Mouse (Mus musculus) heart, postnatal 10 days (tissue): ENCODE results near the gene Wdr24. TPM values are rescaled to one million over a fixed set of nuclear protein-coding genes. Genes with fewer than 3 reads are reported as not detected.

Experiments used
- DNase-seq, 2 experiments: peaks; one replicate each; pipeline ENCODE4 v3.0.0; 2021
- intact Hi-C: fragments of 180-260 bp; cut with DNase I; formaldehyde crosslinking; loops from one replicate; pipeline ENCODE4 v1.15.1; 2025
- total RNA-seq, 2 experiments: library from RNA; stranded (reverse); gene quantifications; 2 replicates each; pipeline ENCODE4 v1.2.3; 2021

Gene Wdr24
- total RNA-seq = 10 to 100 TPM; 10.1 to 12.2 TPM

- intact Hi-C loops = no loop called here
- peak; percentile 85 to 90 for DNase-seq
Measured at GRCm38 (mm10) chr17:25823452-25823851, at the start of gene Wdr24. Gene Wdr24, plus strand, starts transcription at chr17:25823627.

DNA sequence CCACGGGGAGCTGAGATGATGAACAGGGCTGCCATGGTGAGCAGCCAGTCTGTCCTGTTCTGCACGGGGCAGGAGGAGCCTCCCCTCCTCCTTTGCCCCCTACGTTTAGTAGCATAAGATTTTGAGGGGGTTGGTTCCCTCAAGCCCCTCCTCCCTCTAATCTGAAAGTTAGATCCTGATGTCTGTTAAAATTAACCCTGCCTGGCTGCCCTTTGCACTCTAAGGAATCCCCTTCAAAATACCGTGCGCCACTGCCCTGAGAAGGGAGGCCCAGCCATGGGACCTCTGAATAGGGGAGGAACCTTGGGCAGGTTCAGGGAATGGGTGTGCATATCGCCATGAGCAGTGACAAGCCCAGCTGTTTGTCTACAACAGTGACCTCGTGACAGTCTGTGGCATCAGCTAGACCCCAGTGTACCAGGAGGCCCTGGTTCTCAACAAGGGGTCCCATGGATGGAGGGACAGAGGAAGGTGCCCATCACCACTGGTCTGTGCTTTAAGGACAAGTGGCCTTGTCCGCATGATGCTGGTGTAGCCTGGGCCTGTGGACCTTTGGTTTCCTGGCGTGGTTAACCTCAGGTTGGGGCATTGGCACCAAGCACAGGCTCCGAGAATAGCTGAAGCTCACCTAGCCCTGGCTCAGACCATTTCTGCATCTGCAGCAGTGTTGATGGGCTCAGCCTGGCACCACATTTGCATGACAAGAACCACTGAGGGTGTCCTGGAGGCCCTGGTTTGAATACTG, 47.9 kb upstream of the Wdr24 start:
- intact Hi-C loops = no loop called here

DNA sequence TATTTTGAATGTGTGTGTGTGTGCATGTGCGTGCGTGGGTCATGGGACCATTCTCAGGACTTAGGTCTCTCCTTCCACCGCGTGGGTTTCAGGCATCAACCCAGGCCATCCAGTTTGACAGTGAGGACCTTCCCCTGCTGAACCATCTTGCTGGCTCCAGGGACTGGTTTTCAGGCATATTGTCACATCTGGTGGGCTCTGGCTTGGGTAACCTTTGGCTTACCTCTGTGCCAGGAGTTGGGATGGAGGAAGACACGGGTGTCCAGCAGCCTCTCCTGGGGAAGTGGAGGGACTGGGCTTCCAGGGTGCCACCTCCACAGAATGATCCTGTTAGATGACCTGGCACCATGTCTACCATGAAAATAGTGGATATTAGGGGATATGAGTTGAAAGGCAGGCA, 45.5 kb upstream of the Wdr24 start:
- DNase-seq = no peak
- intact Hi-C loops = no loop called here

More for the DNA sequence above, 47.9 kb upstream of the Wdr24 start:
- DNase-seq = no peak

DNA sequence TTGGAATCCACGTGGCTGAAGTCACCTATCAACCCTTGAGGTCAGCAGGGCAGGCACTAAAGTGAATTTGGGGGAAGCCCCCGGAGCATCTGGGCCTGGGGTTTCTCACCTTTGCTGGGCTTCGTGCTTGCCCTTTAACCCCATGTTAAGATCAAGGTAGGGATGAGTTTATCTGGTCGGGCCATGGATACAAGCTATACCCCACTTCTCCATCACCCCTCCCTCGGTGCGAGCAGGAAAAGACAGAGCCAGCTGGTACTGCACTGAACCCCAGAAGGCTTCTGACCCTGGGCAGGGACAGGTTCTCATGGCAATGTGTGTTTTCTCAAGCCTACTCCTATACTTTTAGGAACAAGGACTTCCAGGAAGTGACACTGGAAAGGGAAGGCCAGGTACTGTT, 42.1 kb upstream of the Wdr24 start:
- intact Hi-C loops = no loop called here
- no peak for DNase-seq

DNA sequence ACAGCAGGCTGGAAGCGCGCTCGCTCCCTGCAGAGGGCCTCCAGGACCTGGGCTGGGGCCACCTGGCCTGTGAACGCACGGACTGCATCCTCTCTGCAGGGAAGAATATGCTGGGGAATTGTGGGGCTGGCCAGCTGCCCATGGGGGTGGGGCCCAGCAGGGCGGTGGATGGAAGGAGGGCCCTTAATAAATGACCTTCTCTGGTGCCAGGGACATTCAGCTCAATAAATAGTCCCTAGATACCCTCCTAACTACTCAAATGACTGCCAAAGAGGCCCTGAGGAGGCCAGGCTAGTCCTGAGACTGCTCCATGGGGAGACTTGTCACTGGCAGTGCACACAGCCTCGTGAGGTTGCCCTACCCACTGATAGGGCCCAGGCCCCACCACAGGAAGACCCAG, 40.3 kb upstream of the Wdr24 start:
- peak; percentile 73 to 74 for DNase-seq
- intact Hi-C loops = no loop called here

GRCm38 (mm10) chr17:25783861-25784574, 39.4 kb upstream of the Wdr24 start:
- intact Hi-C loops = no loop called here
- DNase-seq = no peak

GRCm38 (mm10) chr17:25785281-25785745, 38.1 kb upstream of the Wdr24 start, which contains the start of gene Haghl:
Gene Haghl, minus strand, starts transcription at chr17:25785673.
- intact Hi-C loops = no loop called here
- DNase-seq = peak; percentile 97 to 98

DNA sequence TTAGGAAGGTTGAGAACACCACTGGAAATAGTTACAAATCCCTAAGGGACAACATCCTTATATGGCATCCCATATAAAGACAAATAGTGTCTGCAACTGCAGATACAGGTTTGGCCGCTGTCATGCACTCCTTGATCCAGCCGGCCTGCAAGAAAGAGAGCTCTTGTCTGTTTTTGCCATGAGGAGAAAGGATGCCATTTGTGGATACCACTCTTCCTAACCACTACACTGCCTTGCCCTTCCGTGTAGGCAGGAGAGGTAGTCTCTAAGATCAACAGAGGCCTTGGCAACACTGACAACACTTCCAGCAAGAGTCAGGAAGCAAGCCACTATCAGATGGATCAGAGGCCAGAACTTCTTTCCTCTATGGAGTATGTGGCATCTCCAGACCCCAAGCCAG, 37.1 kb upstream of the Wdr24 start, which contains the start of gene Ccdc78:
Gene Ccdc78 (plus strand): TSS at position 301 of the 400 bp plus-strand sequence.
- intact Hi-C loops = no loop called here
- no peak for DNase-seq

- intact Hi-C loops = no loop called here
- no peak for DNase-seq
Measured at GRCm38 (mm10) chr17:25786781-25787504, 36.5 kb upstream of the Wdr24 start.

GRCm38 (mm10) chr17:25791320-25791842, 32.0 kb upstream of the Wdr24 start:
- intact Hi-C loops = no loop called here
- no peak for DNase-seq

GRCm38 (mm10) chr17:25791843-25792527, 31.4 kb upstream of the Wdr24 start:
- DNase-seq = peak; percentile 89 to 94
- intact Hi-C loops = no loop called here

DNA sequence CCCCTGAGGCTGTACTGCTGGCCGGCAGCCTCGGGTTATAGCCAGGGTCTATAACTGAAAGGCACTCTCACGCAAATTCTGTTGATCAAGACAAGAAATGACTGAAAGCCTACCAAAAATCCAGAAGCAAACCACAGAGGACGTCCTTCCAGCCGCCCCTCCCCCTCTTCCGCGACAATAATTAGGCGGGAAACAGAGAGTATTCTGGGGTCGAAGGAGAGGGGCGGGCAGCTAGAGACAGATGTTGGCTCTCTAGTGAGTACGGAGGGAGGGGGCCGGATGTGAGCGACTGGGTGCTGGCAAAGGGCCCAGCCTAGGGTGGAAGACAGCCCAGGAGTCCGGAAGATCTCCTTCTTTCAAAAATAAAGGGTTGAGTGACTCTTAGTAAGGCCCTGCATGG, 30.8 kb upstream of the Wdr24 start, which contains the start of gene Fam173a:
Gene Fam173a (minus strand): TSS at position 287 of the 400 bp plus-strand sequence.
- intact Hi-C loops = no loop called here
- DNase-seq = peak; percentile 89

DNA sequence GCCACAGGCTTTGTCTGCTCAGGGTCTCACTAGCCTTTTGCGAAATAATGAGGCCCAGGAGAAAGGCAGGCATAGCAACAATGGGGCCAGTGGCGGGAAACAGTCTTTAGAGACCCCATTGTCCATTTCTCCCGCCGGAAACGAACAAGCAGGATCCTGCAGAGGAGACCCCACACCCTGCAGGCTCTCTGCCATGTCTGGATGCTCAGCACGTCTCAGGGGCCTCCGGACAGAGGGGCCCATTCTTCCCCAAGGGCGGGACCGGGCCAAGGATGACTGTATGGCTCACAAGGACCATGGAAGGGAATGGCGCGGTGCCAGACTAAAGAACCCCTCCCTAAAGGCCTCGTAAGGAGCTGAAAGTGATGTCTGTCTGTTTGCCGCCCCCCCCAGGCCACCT, 29.2 kb upstream of the Wdr24 start:
- intact Hi-C loops = no loop called here
- DNase-seq = no peak

- DNase-seq = no peak
Measured at GRCm38 (mm10) chr17:25794998-25795397, 28.4 kb upstream of the Wdr24 start.

GRCm38 (mm10) chr17:25795609-25796092, 27.8 kb upstream of the Wdr24 start, which contains the start of gene AC134908.4:
Gene AC134908.4, minus strand, starts transcription at chr17:25795659.
- DNase-seq = peak in 1 of 2 experiments; percentile 34
- intact Hi-C loops = no loop called here

More at GRCm38 (mm10) chr17:25794998-25795397, 28.4 kb upstream of the Wdr24 start:
- intact Hi-C loops = no loop called here

GRCm38 (mm10) chr17:25796211-25796771, 27.1 kb upstream of the Wdr24 start:
- intact Hi-C loops = no loop called here
- peak; percentile 69 to 77 for DNase-seq

DNA sequence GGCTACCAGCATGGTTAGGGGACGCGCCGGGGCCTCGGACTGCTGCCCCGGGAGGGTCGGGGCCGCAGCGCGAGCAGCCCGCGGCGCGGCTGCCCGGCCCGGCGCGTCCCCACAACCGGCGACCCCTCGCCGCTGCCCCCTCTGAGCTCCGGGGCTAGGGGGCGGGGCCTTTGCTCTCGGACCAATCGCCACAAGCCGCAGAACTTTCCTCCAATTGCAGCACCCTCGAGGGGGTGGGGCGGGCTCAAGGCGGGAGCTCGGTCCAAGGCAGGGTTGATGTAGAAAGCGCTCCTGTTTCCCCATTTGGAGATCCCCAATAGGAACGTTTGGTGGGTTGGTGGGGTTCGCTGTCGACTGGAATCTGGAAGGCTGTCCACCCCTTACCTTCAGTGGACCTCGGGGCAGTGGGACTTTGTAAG, 26.5 kb upstream of the Wdr24 start, which contains the start of gene Metrn:
Gene Metrn (minus strand): TSS at position 186 of the 419 bp plus-strand sequence.
- intact Hi-C loops = no loop called here
- peak; percentile 92 to 93 for DNase-seq

DNA sequence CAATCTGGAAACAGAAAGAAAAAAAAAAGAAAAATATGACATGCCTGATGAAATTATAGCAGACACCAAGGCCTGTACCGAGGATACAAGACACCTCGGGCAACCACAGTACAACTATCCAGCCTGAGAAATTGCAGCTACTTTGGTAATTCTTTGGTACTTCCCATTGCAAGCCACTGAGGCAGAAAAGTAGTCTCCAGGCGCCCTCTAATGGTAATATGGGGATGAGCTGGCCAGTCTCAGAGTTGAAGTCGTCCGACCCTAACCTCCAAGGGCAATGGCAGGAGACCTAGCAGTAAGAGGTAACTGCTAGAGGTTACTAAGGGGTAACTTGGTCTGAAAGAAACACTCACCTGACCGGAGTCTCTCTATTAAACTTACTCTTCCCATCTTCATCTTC, 22.4 kb upstream of the Wdr24 start:
- intact Hi-C loops = loop anchor here (1.0 to 10.0 kb wide), 3 partner anchors 28 to 206 kb away; partner anchors contain the start of gene Narfl
- peak; percentile 77 to 83 for DNase-seq

DNA sequence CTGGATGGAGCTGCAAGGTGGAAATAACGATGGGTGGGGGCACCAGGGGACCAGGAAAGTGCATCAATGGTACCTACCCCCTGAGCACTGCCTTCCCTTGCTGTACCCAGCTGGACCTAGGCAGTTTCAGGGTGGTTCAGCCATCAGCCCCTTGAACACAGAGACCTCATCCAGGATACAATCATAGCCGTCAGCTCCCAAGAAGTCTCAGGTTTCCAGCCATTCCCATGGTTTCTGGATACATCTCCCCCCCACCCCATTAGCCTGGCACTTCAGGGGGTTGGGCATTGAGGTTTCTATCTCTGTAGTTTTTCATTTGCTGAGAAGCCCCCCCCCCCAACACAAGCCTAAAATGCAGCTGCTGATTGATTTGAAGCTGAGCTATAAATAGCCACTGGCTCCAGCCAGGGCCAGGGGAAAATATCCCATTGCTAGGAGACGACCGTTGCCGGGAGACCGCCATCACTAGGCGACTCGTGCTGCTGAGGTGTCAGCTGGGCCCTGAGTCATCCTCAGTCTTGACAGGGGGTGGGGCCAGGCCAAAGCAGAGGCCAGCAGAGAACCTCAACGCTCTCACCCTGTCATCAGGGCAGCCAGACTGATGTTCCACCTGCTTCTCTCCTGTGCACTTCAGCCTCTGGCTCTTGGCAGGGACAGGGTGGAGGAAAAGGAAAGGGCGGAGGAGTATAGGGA, 20.5 kb upstream of the Wdr24 start:
- intact Hi-C loops = loop anchor here (10.0 kb wide), 1 partner anchor 208 kb away; no protein-coding TSS in a partner anchor
- peak; percentile 85 to 86 for DNase-seq
